Mouse (Mus musculus) small intestine, adult 2 months (tissue): ENCODE data around the gene Rnf180. TPM values are rescaled to one million over a fixed set of nuclear protein-coding genes. Genes with fewer than 3 reads are reported as not detected.

Experiments used
- H3K27ac ChIP-seq: fragments of 200-500 bp; 2 replicates; pipeline ENCODE4 v1.5.1; 2012; ENCODE audit warnings: low read depth, low read length, control low read depth, inconsistent platforms; ENCODE audit not compliant: insufficient read depth
- H3K27me3 ChIP-seq: fragments of 200-500 bp; 2 replicates; pipeline ENCODE4 v1.6.1; 2012; ENCODE audit warnings: mild to moderate bottlenecking, moderate library complexity, low read length, inconsistent platforms; ENCODE audit not compliant: control insufficient read depth, insufficient read depth
- H3K36me3 ChIP-seq: fragments of 200-500 bp; 2 replicates; pipeline ENCODE4 v1.6.1; 2012; ENCODE audit warnings: mild to moderate bottlenecking, low read length, control low read depth, inconsistent platforms; ENCODE audit not compliant: control insufficient read depth, insufficient read depth
- H3K4me1 ChIP-seq: fragments of 200-500 bp; 2 replicates; pipeline ENCODE4 v1.6.1; 2012; ENCODE audit warnings: low read length, inconsistent platforms, mixed read lengths; ENCODE audit not compliant: control insufficient read depth, insufficient read depth, insufficient read length
- H3K4me3 ChIP-seq: fragments of 200-500 bp; 2 replicates; pipeline ENCODE4 v1.5.1; 2012; ENCODE audit warnings: low read depth, mild to moderate bottlenecking, control low read depth, inconsistent platforms, low read length, moderate library complexity
- CTCF ChIP-seq: fragments of 200-500 bp; IDR thresholded peaks from 2 replicates; pipeline ENCODE4 v1.5.1; 2012; ENCODE audit warnings: low read depth, mild to moderate bottlenecking, control low read depth, inconsistent platforms, low read length, moderate library complexity, mixed read lengths; ENCODE audit not compliant: insufficient replicate concordance, insufficient read length; ENCODE audit errors: extremely low read depth
- POLR2A ChIP-seq: fragments of 200-500 bp; IDR thresholded peaks from 2 replicates; pipeline ENCODE4 v1.6.1; 2012; ENCODE audit warnings: low read depth, mild to moderate bottlenecking, control low read depth, inconsistent platforms, low read length, moderate library complexity
- WGBS: fragments of 180-500 bp; shearing (Covaris S2); methylation state at CpG from one replicate; pipeline ENCODE4 v1.1.7; 2018; 5-methylcytosine and 5-hydroxymethylcytosine counted together
- polyA plus RNA-seq: library from polyadenylated mRNA; depleted of rRNA; stranded (reverse); fragments of >200 nt; gene quantifications from 2 replicates; pipeline ENCODE4 v1.2.3, GENCODE M21; 2012

Gene Rnf180
- polyA plus RNA-seq, 1 experiment = 0.23 TPM

GRCm38 (mm10) chr13:105250264-105250663 lies 44.4 kb downstream of the Rnf180 start:
- no peak for TF ChIP-seq POLR2A
- TF ChIP-seq CTCF = no peak
- Histone ChIP-seq H3K27ac (no peak overlapping the region), H3K4me3 (no peak overlapping the region), H3K27me3 (no peaks in the 10 kb centered on the region), H3K4me1 (no peaks in the 10 kb centered on the region), H3K36me3 (no peaks in the 10 kb centered on the region)
- WGBS = 71% methylated on average over 9 of the region's 9 CpGs

DNA sequence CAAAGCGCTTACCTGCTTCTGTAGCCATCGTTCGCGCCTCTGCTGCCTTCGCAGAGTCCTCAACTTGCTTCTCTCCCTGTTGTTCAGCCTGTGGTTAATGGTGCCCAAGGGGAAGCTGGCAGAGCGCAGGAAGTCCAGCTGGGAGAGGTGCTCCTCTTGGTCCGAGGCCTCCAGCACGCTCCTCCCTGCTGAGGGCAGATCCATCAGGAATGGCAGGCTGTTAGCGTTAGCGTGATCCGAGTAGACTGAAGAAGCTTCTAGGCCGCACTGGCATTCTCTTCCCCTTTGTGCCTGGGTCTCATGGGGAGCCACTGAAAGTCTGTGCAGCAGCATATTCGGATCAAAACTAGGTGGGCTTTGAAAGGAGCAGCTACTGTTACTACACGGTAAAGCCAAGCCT lies 45.0 kb downstream of the Rnf180 start:
- TF ChIP-seq CTCF (no peak), POLR2A (no peak)
- 89% methylated on average over 14 of the region's 14 CpGs for WGBS
- H3K4me3 ChIP-seq = no peak overlapping the region

DNA sequence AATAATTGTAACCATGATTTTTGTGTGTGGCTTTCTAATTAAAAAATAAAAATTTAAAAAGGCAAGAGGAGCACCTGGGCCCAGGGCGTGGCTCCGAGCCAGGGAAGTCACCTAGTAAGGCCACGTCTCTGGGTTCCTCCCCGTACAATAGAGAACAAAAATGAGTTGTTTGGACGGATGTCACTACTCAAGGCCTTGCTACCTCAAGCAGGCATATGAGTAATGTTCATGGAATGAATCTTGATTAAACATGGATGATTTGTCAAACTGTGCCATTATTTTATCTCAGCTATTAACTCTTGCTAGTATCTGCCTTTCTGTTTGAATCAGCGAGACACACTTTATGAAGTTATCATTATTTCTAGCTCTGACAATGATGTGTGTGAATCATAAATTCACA lies 46.9 kb downstream of the Rnf180 start:
- TF ChIP-seq POLR2A (no peak), CTCF (no peak)
- Histone ChIP-seq H3K36me3 (no peaks in the 10 kb centered on the region), H3K27me3 (no peaks in the 10 kb centered on the region), H3K4me1 (no peaks in the 10 kb centered on the region), H3K27ac (no peak overlapping the region), H3K4me3 (no peak overlapping the region)
- WGBS = 78% methylated on average over 6 of the region's 6 CpGs

More for the DNA sequence above, 45.0 kb downstream of the Rnf180 start:
- Histone ChIP-seq H3K27me3 (no peaks in the 10 kb centered on the region), H3K27ac (no peak overlapping the region), H3K4me1 (no peaks in the 10 kb centered on the region), H3K36me3 (no peaks in the 10 kb centered on the region)

DNA sequence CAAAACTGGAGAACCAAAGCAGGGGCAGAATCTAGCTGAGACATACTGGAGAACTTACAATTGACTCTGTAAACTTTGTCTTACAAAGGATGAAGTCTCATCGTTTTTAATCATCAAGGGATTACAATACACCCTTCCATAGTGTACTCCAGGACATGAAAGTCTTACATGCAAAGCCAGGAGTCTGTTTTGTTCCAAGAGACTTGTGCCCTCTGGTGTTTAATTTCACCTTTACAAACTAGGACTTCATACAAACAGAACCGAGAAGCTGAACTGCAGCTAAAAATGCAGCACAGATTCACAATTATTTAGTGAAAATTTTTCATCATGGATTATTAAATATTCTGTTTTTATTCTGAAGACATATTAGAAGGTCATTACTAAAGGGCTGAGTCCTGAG lies 53.8 kb downstream of the Rnf180 start:
- Histone ChIP-seq H3K4me1 (no peaks in the 10 kb centered on the region), H3K27ac (no peak overlapping the region), H3K36me3 (no peaks in the 10 kb centered on the region), H3K4me3 (no peak overlapping the region), H3K27me3 (no peaks in the 10 kb centered on the region)
- no peak for TF ChIP-seq POLR2A
- no peak for TF ChIP-seq CTCF
- WGBS = 28% methylated on average over 2 of the region's 2 CpGs

- no peak overlapping the region for H3K4me3 ChIP-seq
Measured at GRCm38 (mm10) chr13:105227126-105227525, 67.5 kb downstream of the Rnf180 start.

DNA sequence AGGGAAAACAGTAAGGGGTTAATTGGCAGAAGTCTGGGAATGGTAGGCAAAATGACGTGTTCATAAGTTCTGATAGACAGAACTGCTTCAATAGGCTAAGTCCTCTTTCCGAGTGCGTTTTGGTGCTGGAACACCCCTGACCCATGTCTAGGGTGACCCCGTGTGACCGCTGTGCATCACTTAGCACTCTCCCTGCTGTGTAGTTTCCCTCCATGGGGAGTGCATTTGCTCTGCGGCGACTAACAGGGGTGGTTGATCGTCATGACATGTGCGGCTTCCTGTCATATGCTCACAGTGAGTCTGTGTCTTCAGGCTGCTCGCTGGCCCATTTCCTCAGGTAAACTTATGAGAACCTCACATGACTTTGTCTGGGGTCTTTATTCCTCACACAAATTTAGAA lies 70.6 kb downstream of the Rnf180 start:
- TF ChIP-seq CTCF (no peak), POLR2A (no peak)
- Histone ChIP-seq H3K36me3 (no peaks in the 10 kb centered on the region), H3K4me1 (no peaks in the 10 kb centered on the region), H3K27ac (no peak overlapping the region), H3K4me3 (no peak overlapping the region), H3K27me3 (no peaks in the 10 kb centered on the region)
- WGBS = 63% methylated on average over 10 of the region's 10 CpGs

More at GRCm38 (mm10) chr13:105227126-105227525, 67.5 kb downstream of the Rnf180 start:
- H3K27me3 ChIP-seq = no peaks in the 10 kb centered on the region
- TF ChIP-seq POLR2A = no peak
- no peak for TF ChIP-seq CTCF
- no peak overlapping the region for H3K27ac ChIP-seq
- H3K36me3 ChIP-seq = no peaks in the 10 kb centered on the region
- H3K4me1 ChIP-seq = no peaks in the 10 kb centered on the region
- WGBS = 71% methylated on average over 4 of the region's 4 CpGs

- Histone ChIP-seq H3K4me3 (no peak overlapping the region), H3K27ac (no peak overlapping the region), H3K36me3 (no peaks in the 10 kb centered on the region), H3K4me1 (no peaks in the 10 kb centered on the region), H3K27me3 (no peaks in the 10 kb centered on the region)
- TF ChIP-seq POLR2A (no peak), CTCF (no peak)
- WGBS = 46% methylated on average over 3 of the region's 3 CpGs
Measured at GRCm38 (mm10) chr13:105223147-105223546, 71.5 kb downstream of the Rnf180 start.
